Mouse (Mus musculus) bone marrow macrophage, adult 2 months (primary cell): ENCODE data around the gene Hist2h2ac. TPM values are rescaled to one million over a fixed set of nuclear protein-coding genes. Genes with fewer than 3 reads are reported as not detected.

Source experiments
- H3K27ac ChIP-seq: 2 replicates; pipeline ENCODE4 v1.5.1; 2012; ENCODE audit warnings: low read depth, low read length; ENCODE audit not compliant: insufficient read depth
- H3K4me1 ChIP-seq: 2 replicates; pipeline ENCODE4 v1.6.1; 2012; ENCODE audit warnings: low read length; ENCODE audit not compliant: control insufficient read depth, insufficient read depth
- H3K4me3 ChIP-seq: 2 replicates; pipeline ENCODE4 v1.5.1; 2012; ENCODE audit warnings: mild to moderate bottlenecking, low read length, moderate library complexity; ENCODE audit not compliant: insufficient read depth
- CTCF ChIP-seq: IDR thresholded peaks from 2 replicates; pipeline ENCODE4 v1.5.1; 2012; ENCODE audit warnings: low read depth, mild to moderate bottlenecking, low read length, moderate library complexity
- POLR2A ChIP-seq: IDR thresholded peaks from 2 replicates; pipeline ENCODE4 v1.6.1; 2012; ENCODE audit warnings: mild to moderate bottlenecking, low read depth, low read length, borderline replicate concordance
- polyA plus RNA-seq: library from polyadenylated mRNA; stranded (reverse); fragments of >200 nt; gene quantifications from 2 replicates; pipeline ENCODE4 v1.2.4, GENCODE M21; 2012; ENCODE audit not compliant: missing spikeins, insufficient read depth, insufficient read length

The Hist2h2ac gene
- polyA plus RNA-seq, 1 experiment = not detected

GRCm38 (mm10) chr3:96263558-96264403, 43.1 kb upstream of the Hist2h2ac start:
- TF ChIP-seq CTCF (no peak; the same call in 1 of the 2 replicates), POLR2A (0 out of 2 replicates have a peak, but pooled peaks have one; percentile 51)
- peaks cover 28% of the 10 kb centered on the region for H3K4me1 ChIP-seq
- H3K27ac ChIP-seq = peak overlapping the region; percentile 94
- peak overlapping the region; percentile 71 for H3K4me3 ChIP-seq

- TF ChIP-seq POLR2A = peak; percentile 95
- TF ChIP-seq CTCF = no peak
- Histone ChIP-seq H3K4me1 (peaks cover 28% of the 10 kb centered on the region), H3K4me3 (peak within 1 kb of the TSS; percentile 76), H3K27ac (peak within 1 kb of the TSS; percentile 94)
Measured at GRCm38 (mm10) chr3:96262979-96263550, 42.4 kb upstream of the Hist2h2ac start, which contains the start of gene Hist2h4. Gene Hist2h4 (minus strand): TSS chr3:96263311.

GRCm38 (mm10) chr3:96262216-96262875, 41.7 kb upstream of the Hist2h2ac start:
- Histone ChIP-seq H3K27ac (peak overlapping the region; percentile 93), H3K4me1 (peaks cover 24% of the 10 kb centered on the region), H3K4me3 (peak overlapping the region; percentile 76)
- TF ChIP-seq CTCF (no peak), POLR2A (no peak)

GRCm38 (mm10) chr3:96261623-96262022, 40.9 kb upstream of the Hist2h2ac start:
- TF ChIP-seq POLR2A (no peak), CTCF (no peak)
- peak overlapping the region; percentile 93 for H3K27ac ChIP-seq

GRCm38 (mm10) chr3:96260220-96260619, 39.5 kb upstream of the Hist2h2ac start:
- no peak overlapping the region for H3K4me3 ChIP-seq
- H3K27ac ChIP-seq = no peak overlapping the region
- no peak for TF ChIP-seq CTCF
- TF ChIP-seq POLR2A = no peak
- H3K4me1 ChIP-seq = peaks cover 28% of the 10 kb centered on the region

More at GRCm38 (mm10) chr3:96261623-96262022, 40.9 kb upstream of the Hist2h2ac start:
- Histone ChIP-seq H3K4me3 (peak overlapping the region; percentile 76), H3K4me1 (peaks cover 24% of the 10 kb centered on the region)

GRCm38 (mm10) chr3:96257190-96257589, 36.5 kb upstream of the Hist2h2ac start:
- Histone ChIP-seq H3K4me3 (no peak overlapping the region), H3K4me1 (peaks cover 31% of the 10 kb centered on the region), H3K27ac (no peak overlapping the region)
- TF ChIP-seq CTCF (no peak), POLR2A (no peak)

- Histone ChIP-seq H3K4me3 (no peak overlapping the region), H3K4me1 (peaks cover 26% of the 10 kb centered on the region), H3K27ac (peak overlapping the region; percentile 41)
- no peak for TF ChIP-seq CTCF
- no peak for TF ChIP-seq POLR2A
Measured at GRCm38 (mm10) chr3:96255926-96256593, 35.4 kb upstream of the Hist2h2ac start.

- no peak for TF ChIP-seq POLR2A
- Histone ChIP-seq H3K4me3 (no peak overlapping the region), H3K4me1 (peaks cover 36% of the 10 kb centered on the region), H3K27ac (no peak overlapping the region)
Measured at GRCm38 (mm10) chr3:96254683-96255355, 34.1 kb upstream of the Hist2h2ac start.

GRCm38 (mm10) chr3:96251787-96252186, 31.1 kb upstream of the Hist2h2ac start:
- Histone ChIP-seq H3K4me1 (peaks cover 37% of the 10 kb centered on the region), H3K27ac (peak overlapping the region; percentile 95), H3K4me3 (no peak overlapping the region)
- TF ChIP-seq CTCF (no peak), POLR2A (no peak)
